Mouse (Mus musculus) olfactory bulb, adult 2 months (tissue): ENCODE data around the gene Tex21. TPM values are rescaled to one million over a fixed set of nuclear protein-coding genes. Genes with fewer than 3 reads are reported as not detected.
"Not testable (repeated sequence)": the region's sequence is repeated elsewhere in the genome, so short reads cannot be mapped to it uniquely, and the experiment has no call there.

Experiments used
- H3K27ac ChIP-seq: fragments of 200-500 bp; 2 replicates; pipeline ENCODE4 v1.5.1; 2012; ENCODE audit warnings: low read depth, low read length; ENCODE audit not compliant: insufficient read depth
- H3K4me1 ChIP-seq: fragments of 200-500 bp; 2 replicates; pipeline ENCODE4 v1.6.1; 2012; ENCODE audit warnings: low read length; ENCODE audit not compliant: control insufficient read depth, insufficient read depth
- H3K4me3 ChIP-seq: fragments of 200-500 bp; 2 replicates; pipeline ENCODE4 v1.5.1; 2012; ENCODE audit warnings: mild to moderate bottlenecking, low read depth, low read length, moderate library complexity; ENCODE audit not compliant: insufficient read depth
- CTCF ChIP-seq: fragments of 200-500 bp; IDR thresholded peaks from 2 replicates; pipeline ENCODE4 v1.5.1; 2012; ENCODE audit warnings: low read depth, mild to moderate bottlenecking, low read length, moderate library complexity; ENCODE audit not compliant: insufficient read depth
- POLR2A ChIP-seq: fragments of 200-500 bp; IDR thresholded peaks from 2 replicates; pipeline ENCODE4 v1.6.1; 2012; ENCODE audit warnings: mild to moderate bottlenecking, low read depth, low read length, moderate library complexity; ENCODE audit not compliant: insufficient read depth
- WGBS: fragments of 180-500 bp; shearing (Covaris S2); methylation state at CpG from one replicate; pipeline ENCODE4 v1.1.7; 2018; 5-methylcytosine and 5-hydroxymethylcytosine counted together
- polyA plus RNA-seq: library from polyadenylated mRNA; stranded (reverse); fragments of >200 nt; gene quantifications from 2 replicates; pipeline ENCODE4 v1.2.4, GENCODE M21; 2012; ENCODE audit warnings: low replicate concordance; ENCODE audit not compliant: missing spikeins, insufficient read depth, insufficient read length

Tex21 gene
- polyA plus RNA-seq, 1 experiment: not detected

DNA sequence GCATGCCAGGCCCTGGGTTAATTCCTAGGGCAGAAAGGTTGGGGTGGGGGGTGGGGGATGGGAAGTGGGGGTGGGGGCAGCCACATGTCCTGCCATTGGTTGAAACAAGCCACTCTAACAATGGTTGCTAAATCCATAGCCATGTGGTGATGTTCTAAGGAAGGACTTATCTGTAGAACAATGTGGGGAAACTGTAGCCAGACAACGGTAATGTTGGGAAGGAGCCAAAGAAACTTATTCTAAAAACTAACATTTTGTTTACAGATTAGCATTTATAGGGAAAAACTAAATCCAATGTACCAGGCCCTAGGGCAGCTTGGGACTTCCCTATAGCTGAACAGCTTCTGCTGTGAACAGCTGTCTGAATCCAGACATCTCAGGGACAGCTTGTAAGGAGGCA is 6.5 kb upstream of the Tex21 start:
- Histone ChIP-seq H3K4me1 (peaks cover 5% of the 10 kb centered on the region), H3K27ac (no peak overlapping the region), H3K4me3 (no peak overlapping the region)
- 54% methylated on average over 1 of the region's 1 CpGs for WGBS
- TF ChIP-seq POLR2A (no peak), CTCF (no peak)

DNA sequence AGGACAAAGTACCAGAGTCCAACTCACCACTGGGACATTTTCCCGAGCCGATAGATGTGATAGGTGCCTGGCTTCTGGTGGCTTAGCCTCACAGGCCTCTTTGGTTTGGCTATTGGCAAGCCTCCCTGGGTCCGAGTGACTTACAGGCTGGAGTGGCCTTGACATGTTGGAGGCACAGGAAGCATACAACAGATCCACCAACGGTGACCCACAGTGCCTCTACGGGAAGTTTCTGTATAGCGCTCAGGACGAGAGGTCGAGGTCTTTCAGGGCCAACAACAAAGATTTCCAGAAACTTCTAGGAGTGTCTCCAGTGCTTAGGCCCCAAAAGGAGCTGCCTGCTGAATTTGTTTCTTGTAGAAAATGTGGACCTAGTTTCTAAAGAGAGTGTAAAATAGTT is 1.6 kb downstream of the Tex21 start:
- TF ChIP-seq CTCF (no peak), POLR2A (no peak)
- Histone ChIP-seq H3K27ac (no peak overlapping the region), H3K4me1 (no peaks in the 10 kb centered on the region), H3K4me3 (no peak overlapping the region)
- WGBS: 88% methylated on average over 8 of the region's 8 CpGs

GRCm38 (mm10) chr12:76241833-76242232 is 4.7 kb downstream of the Tex21 start:
- WGBS: 59% methylated on average over 5 of the region's 5 CpGs
- Histone ChIP-seq H3K4me1 (no peaks in the 10 kb centered on the region), H3K4me3 (no peak overlapping the region), H3K27ac (no peak overlapping the region)
- no peak for TF ChIP-seq POLR2A
- no peak for TF ChIP-seq CTCF

- no peaks in the 10 kb centered on the region for H3K4me1 ChIP-seq
- 77% methylated on average over 3 of the region's 3 CpGs for WGBS
- TF ChIP-seq POLR2A (no peak), CTCF (no peak)
Measured at GRCm38 (mm10) chr12:76241084-76241483, 5.5 kb downstream of the Tex21 start.

GRCm38 (mm10) chr12:76240670-76241069 is 5.9 kb downstream of the Tex21 start:
- no peaks in the 10 kb centered on the region for H3K4me1 ChIP-seq
- whole genome bisulfite sequencing: 93% methylated on average over 3 of the region's 3 CpGs
- TF ChIP-seq CTCF (no peak), POLR2A (no peak)

More at GRCm38 (mm10) chr12:76241084-76241483, 5.5 kb downstream of the Tex21 start:
- H3K4me3 ChIP-seq: no peak overlapping the region
- no peak overlapping the region for H3K27ac ChIP-seq

DNA sequence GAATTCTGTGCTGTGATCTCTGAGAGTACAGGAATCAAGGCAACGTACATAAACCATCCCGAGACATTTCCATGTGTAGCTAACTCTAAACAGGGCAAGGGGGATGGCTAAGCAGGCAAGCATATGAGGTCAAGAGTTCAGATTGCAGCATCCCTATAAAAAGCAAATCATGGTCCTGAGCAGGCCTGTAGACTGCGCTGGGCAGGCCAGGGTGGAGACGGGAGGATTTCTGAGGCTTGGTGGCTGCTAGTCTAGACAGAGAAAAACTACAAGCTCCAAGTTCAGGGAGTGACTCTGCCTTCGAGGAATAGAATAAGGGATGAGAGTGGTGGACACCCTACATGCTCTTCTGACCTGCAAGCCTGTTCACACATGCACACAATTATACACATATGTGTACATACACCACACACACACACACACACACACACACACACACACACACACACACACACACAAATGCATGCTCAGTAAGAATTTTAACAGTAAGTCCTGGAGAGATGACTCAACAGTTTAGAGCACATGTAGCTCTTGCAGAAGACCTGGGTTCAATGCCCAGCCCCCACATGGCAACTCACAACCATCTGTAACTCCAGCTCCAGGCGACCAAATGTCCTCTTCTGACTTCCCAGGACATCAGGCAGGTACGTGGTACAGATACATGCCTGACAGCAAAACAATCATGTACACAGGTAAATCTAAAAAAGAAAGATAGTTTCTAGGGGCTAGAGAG is 6.5 kb downstream of the Tex21 start:
- TF ChIP-seq POLR2A: no peak
- TF ChIP-seq CTCF: no peak
- Histone ChIP-seq H3K27ac (no peak overlapping the region), H3K4me1 (no peaks in the 10 kb centered on the region), H3K4me3 (no peak overlapping the region)
- 90% methylated on average over 7 of the region's 7 CpGs for WGBS

More at GRCm38 (mm10) chr12:76240670-76241069, 5.9 kb downstream of the Tex21 start:
- H3K27ac ChIP-seq: no peak overlapping the region
- H3K4me3 ChIP-seq: no peak overlapping the region

DNA sequence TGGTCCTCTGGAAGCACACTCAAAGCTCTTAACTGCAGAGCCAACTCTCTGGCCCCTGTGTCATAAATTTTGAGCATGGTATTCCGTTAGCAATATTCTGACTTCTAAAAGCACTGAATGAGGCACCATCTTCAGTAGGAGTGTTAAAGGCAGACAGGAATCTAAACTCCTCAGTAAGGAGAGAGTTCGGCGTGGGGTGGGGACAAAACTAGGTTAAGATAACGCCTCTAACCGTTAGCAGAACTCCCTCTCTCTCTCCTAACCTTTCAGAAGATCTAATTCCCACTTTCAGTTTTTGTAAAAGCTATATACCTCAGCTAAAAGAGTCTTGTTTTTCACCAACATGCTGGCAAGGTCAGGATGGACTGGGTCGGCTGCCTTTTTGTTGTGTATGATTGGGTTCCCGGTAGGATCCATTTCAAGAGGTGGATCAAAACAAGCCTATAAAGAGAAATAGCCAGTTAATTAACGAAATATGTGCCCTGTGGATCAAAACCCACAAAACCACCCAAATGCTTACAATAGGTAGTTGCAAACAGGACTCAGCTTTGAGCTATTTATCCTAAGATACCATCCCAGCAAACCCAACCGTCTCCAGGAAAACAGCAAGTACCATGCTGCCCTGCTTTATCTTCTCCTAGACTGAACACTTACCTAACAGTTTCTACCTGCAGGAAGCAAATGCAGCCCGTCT is 7.3 kb downstream of the Tex21 start:
- WGBS: 69% methylated on average over 10 of the region's 10 CpGs
- TF ChIP-seq CTCF (no peak), POLR2A (no peak)
- Histone ChIP-seq H3K4me3 (no peak overlapping the region), H3K27ac (no peak overlapping the region), H3K4me1 (no peaks in the 10 kb centered on the region)

DNA sequence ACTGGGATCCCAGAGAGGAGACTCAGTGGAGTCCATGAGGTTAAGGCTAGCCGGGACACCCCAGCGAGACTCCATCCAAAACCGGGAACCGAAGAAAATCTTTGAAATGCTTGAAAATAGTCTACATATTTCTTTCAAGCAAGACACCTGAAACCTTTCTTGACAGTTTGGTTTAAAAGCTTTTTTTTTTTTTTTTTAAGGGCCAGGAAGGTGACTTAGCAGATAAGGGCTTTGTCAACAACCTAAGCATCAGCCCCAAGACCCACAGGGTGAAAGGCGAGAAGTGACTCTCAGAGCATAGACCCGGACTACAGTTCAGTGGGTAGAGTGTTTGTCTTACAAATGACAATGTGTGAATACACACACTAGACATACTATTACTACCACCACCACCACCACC is 11.3 kb downstream of the Tex21 start:
- TF ChIP-seq CTCF (no peak), POLR2A (no peak)
- Histone ChIP-seq H3K4me3 (no peak overlapping the region), H3K4me1 (no peaks in the 10 kb centered on the region), H3K27ac (no peak overlapping the region)
- 93% methylated on average over 6 of the region's 6 CpGs for WGBS

GRCm38 (mm10) chr12:76230644-76231043 is 15.9 kb downstream of the Tex21 start:
- 94% methylated on average over 6 of the region's 6 CpGs for WGBS
- TF ChIP-seq CTCF (no peak), POLR2A (no peak)
- Histone ChIP-seq H3K4me3 (no peak overlapping the region), H3K4me1 (no peaks in the 10 kb centered on the region), H3K27ac (no peak overlapping the region)

DNA sequence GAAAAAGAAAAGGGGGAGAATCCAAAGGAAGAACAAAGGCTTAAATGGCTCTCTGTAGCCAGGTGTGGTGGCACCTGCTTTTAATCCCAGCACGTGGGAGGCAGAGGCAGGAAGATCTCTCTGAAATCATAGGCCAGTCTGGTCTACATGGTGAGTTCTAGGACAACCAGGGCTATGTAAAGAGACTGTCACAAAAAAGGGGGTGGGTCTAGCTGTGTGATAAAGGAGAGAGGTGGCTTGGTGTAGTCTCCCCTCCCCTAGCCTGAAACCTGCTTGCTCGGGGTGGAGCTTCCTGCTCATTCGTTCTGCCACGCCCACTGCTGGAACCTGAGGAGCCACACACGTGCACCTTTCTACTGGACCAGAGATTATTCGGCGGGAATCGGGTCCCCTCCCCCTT is 24.4 kb downstream of the Tex21 start:
- H3K4me3 ChIP-seq, H3K4me1 ChIP-seq, H3K27ac ChIP-seq: not testable (repeated sequence)
- 69% methylated on average over 4 of the region's 8 CpGs for WGBS
